Mouse (Mus musculus) embryonic facial prominence, embryonic 10.5 days (tissue): ENCODE measurements around the gene Safb2. TPM values are rescaled to one million over a fixed set of nuclear protein-coding genes. Genes with fewer than 3 reads are reported as not detected.
"Not testable (repeated sequence)": the region's sequence is repeated elsewhere in the genome, so short reads cannot be mapped to it uniquely, and the experiment has no call there.

ENCODE experiments used
- DNase-seq: peaks from one replicate; pipeline ENCODE4 v3.0.0-alpha.2; 2017; ENCODE audit warnings: low spot score
- H3K27ac ChIP-seq: fragments of 300-500 bp; sonication (generic); replicated peaks from 2 replicates; pipeline ENCODE4 v1.5.1; 2016; ENCODE audit warnings: mild to moderate bottlenecking
- H3K27me3 ChIP-seq: fragments of 300-500 bp; sonication (generic); replicated peaks from 2 replicates; pipeline ENCODE4 v1.6.1; 2016; ENCODE audit warnings: low read depth, mild to moderate bottlenecking; ENCODE audit not compliant: poor library complexity, severe bottlenecking
- H3K36me3 ChIP-seq: fragments of 300-500 bp; sonication (generic); replicated peaks from 2 replicates; pipeline ENCODE4 v1.6.1; 2016; ENCODE audit warnings: mild to moderate bottlenecking, moderate library complexity
- H3K4me1 ChIP-seq: fragments of 300-500 bp; sonication (generic); 2 replicates; pipeline ENCODE4 v1.6.1; 2016
- H3K4me3 ChIP-seq: fragments of 300-500 bp; sonication (generic); 2 replicates; pipeline ENCODE4 v1.5.1; 2016; ENCODE audit warnings: mild to moderate bottlenecking, moderate library complexity
- H3K9me3 ChIP-seq: fragments of 300-500 bp; sonication (generic); 2 replicates; pipeline ENCODE4 v1.6.1; 2016; ENCODE audit warnings: mild to moderate bottlenecking
- WGBS: fragments of 180-500 bp; shearing (Covaris S2); methylation state at CpG from one replicate; pipeline ENCODE4 v1.1.7; 2016; 5-methylcytosine and 5-hydroxymethylcytosine counted together
- polyA plus RNA-seq: library from polyadenylated mRNA; unstranded; fragments of >200 nt; fragmentation: Nextera tagmentation; extraction: Ambion mirVana; gene quantifications from 2 replicates; pipeline ENCODE4 v1.2.1, GENCODE M21; 2016

Safb2 gene
- polyA plus RNA-seq, 1 experiment from 2014 or later: 98.6 TPM

- Histone ChIP-seq H3K27ac (0 out of 2 replicates have a peak overlapping the region, but pooled peaks have one; percentile 97), H3K9me3 (no peaks in the 10 kb centered on the region), H3K36me3 (peaks cover 63% of the 10 kb centered on the region), H3K4me3 (peak overlapping the region; percentile 87), H3K27me3 (no peaks in the 10 kb centered on the region), H3K4me1 (peaks cover 40% of the 10 kb centered on the region)
- DNase-seq: no peak
- 88% methylated on average over 11 of the region's 11 CpGs for WGBS
Measured at GRCm38 (mm10) chr17:56615136-56615784, 30.9 kb upstream of the Safb2 start.

GRCm38 (mm10) chr17:56614391-56615135, 30.2 kb upstream of the Safb2 start:
- DNase-seq: no peak
- H3K36me3 ChIP-seq: peaks cover 56% of the 10 kb centered on the region
- peaks cover 43% of the 10 kb centered on the region for H3K4me1 ChIP-seq
- no peaks in the 10 kb centered on the region for H3K9me3 ChIP-seq
- H3K27ac ChIP-seq: peak overlapping the region; percentile 97
- peak overlapping the region; percentile 87 for H3K4me3 ChIP-seq
- no peaks in the 10 kb centered on the region for H3K27me3 ChIP-seq
- 33% methylated on average over 14 of the region's 14 CpGs for WGBS

GRCm38 (mm10) chr17:56613893-56614292, 29.5 kb upstream of the Safb2 start:
- not testable (repeated sequence) for H3K9me3 ChIP-seq, H3K27me3 ChIP-seq
- Histone ChIP-seq H3K27ac (peak overlapping the region; percentile 97), H3K36me3 (peaks cover 50% of the 10 kb centered on the region), H3K4me3 (peak overlapping the region; percentile 87), H3K4me1 (peaks cover 47% of the 10 kb centered on the region)
- WGBS: under 1% methylated on average over 26 of the region's 26 CpGs
- DNase-seq: peak; percentile 48

- Histone ChIP-seq H3K36me3 (peaks cover 44% of the 10 kb centered on the region), H3K4me1 (peaks cover 53% of the 10 kb centered on the region), H3K27ac (peak within 1 kb of the TSS; percentile 97), H3K9me3 (no peaks in the 10 kb centered on the region), H3K4me3 (peak within 1 kb of the TSS; percentile 87), H3K27me3 (no peaks in the 10 kb centered on the region)
- peak; percentile 96 for DNase-seq
- WGBS: under 1% methylated on average over 52 of the region's 52 CpGs
Measured at GRCm38 (mm10) chr17:56613236-56613844, 29.0 kb upstream of the Safb2 start, which contains the start of gene Rpl36. TSS of gene Rpl36 (plus strand) at chr17:56613416.

- DNase-seq, H3K9me3 ChIP-seq, H3K27me3 ChIP-seq: not testable (repeated sequence)
- Histone ChIP-seq H3K27ac (peak overlapping the region; percentile 66; the same call in 1 of the 2 replicates), H3K36me3 (peaks cover 43% of the 10 kb centered on the region), H3K4me3 (peak overlapping the region; percentile 76; the same call in 1 of the 2 replicates), H3K4me1 (peaks cover 59% of the 10 kb centered on the region)
- WGBS: 73% methylated on average over 10 of the region's 10 CpGs
Measured at GRCm38 (mm10) chr17:56612565-56612939, 28.2 kb upstream of the Safb2 start.

GRCm38 (mm10) chr17:56611861-56612564, 27.6 kb upstream of the Safb2 start:
- H3K27ac ChIP-seq: peak overlapping the region; percentile 66
- H3K36me3 ChIP-seq: peaks cover 43% of the 10 kb centered on the region
- peaks cover 61% of the 10 kb centered on the region for H3K4me1 ChIP-seq
- peak overlapping the region; percentile 76 for H3K4me3 ChIP-seq
- H3K27me3 ChIP-seq: no peaks in the 10 kb centered on the region
- WGBS: 12% methylated on average over 14 of the region's 14 CpGs
- H3K9me3 ChIP-seq: no peaks in the 10 kb centered on the region
- DNase-seq: peak; percentile 68

GRCm38 (mm10) chr17:56611323-56611722, 26.9 kb upstream of the Safb2 start:
- H3K9me3 ChIP-seq: no peaks in the 10 kb centered on the region
- H3K4me1 ChIP-seq: peaks cover 61% of the 10 kb centered on the region
- 67% methylated on average over 2 of the region's 2 CpGs for WGBS
- no peak for DNase-seq
- 0 out of 2 replicates have a peak overlapping the region, but pooled peaks have one; percentile 66 for H3K27ac ChIP-seq
- H3K4me3 ChIP-seq: peak overlapping the region; percentile 76; the same call in 1 of the 2 replicates
- peaks cover 43% of the 10 kb centered on the region for H3K36me3 ChIP-seq
- H3K27me3 ChIP-seq: no peaks in the 10 kb centered on the region

- peak within 1 kb of the TSS; percentile 76 for H3K4me3 ChIP-seq
- WGBS: under 1% methylated on average over 44 of the region's 44 CpGs
- peaks cover 43% of the 10 kb centered on the region for H3K36me3 ChIP-seq
- H3K9me3 ChIP-seq: no peaks in the 10 kb centered on the region
- peak within 1 kb of the TSS; percentile 88 for H3K27ac ChIP-seq
- H3K27me3 ChIP-seq: no peaks in the 10 kb centered on the region
- peak; percentile 93 for DNase-seq
- H3K4me1 ChIP-seq: peaks cover 46% of the 10 kb centered on the region
Measured at GRCm38 (mm10) chr17:56609452-56610171, 25.2 kb upstream of the Safb2 start, which contains the start of gene 2410015M20Rik. TSS of gene 2410015M20Rik (minus strand) at chr17:56609771.

GRCm38 (mm10) chr17:56608699-56609098, 24.3 kb upstream of the Safb2 start:
- Histone ChIP-seq H3K27ac (peak overlapping the region; percentile 88), H3K27me3 (no peaks in the 10 kb centered on the region), H3K36me3 (peaks cover 45% of the 10 kb centered on the region), H3K4me3 (peak overlapping the region; percentile 76), H3K4me1 (peaks cover 39% of the 10 kb centered on the region), H3K9me3 (no peaks in the 10 kb centered on the region)
- 60% methylated on average over 5 of the region's 5 CpGs for WGBS
- DNase-seq: no peak

- peaks cover 39% of the 10 kb centered on the region for H3K4me1 ChIP-seq
- 81% methylated on average over 3 of the region's 3 CpGs for WGBS
- no peak overlapping the region for H3K27ac ChIP-seq
- H3K4me3 ChIP-seq: peak overlapping the region; percentile 23; the same call in 1 of the 2 replicates
- peaks cover 56% of the 10 kb centered on the region for H3K36me3 ChIP-seq
- H3K9me3 ChIP-seq: no peaks in the 10 kb centered on the region
- H3K27me3 ChIP-seq: no peaks in the 10 kb centered on the region
- DNase-seq: no peak
Measured at GRCm38 (mm10) chr17:56607521-56608062, 23.2 kb upstream of the Safb2 start.

- Histone ChIP-seq H3K9me3 (no peaks in the 10 kb centered on the region), H3K27ac (no peak overlapping the region), H3K36me3 (peaks cover 78% of the 10 kb centered on the region), H3K4me1 (peaks cover 23% of the 10 kb centered on the region), H3K4me3 (no peak overlapping the region), H3K27me3 (no peaks in the 10 kb centered on the region)
- WGBS: 91% methylated on average over 9 of the region's 9 CpGs
- DNase-seq: no peak
Measured at GRCm38 (mm10) chr17:56605431-56605830, 21.0 kb upstream of the Safb2 start.
